Mouse (Mus musculus): ENCODE results near the gene Cap2.
A peak's percentile ranks its signal among the peaks of the same experiment; 100 is the strongest.

Gene Cap2

GRCm38 (mm10) chr13:46526645-46527044 is 25.0 kb downstream of the Cap2 start:
- DNase-seq: no peak

DNA sequence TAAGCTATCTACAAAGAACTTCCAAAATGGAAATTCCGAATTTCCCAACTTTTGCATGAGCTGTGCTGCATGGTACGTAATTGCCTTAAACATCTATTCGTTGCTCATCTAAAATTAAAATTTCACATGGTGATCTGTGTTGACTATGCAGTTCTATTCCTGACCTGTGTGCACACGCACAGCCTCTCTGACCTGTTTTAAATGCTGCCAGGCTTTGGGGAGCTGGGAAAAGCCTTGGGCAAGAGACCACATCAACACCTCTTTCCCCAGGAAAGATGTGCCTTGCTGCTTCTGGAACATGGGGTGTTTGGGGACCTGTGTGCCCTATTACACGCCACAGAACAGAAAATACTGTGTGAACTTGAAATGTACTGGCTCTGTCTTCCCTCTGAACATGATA is 25.7 kb downstream of the Cap2 start:
- DNase-seq: no peak

- DNase-seq: no peak
Observed at GRCm38 (mm10) chr13:46529037-46529436, 27.4 kb downstream of the Cap2 start.

DNA sequence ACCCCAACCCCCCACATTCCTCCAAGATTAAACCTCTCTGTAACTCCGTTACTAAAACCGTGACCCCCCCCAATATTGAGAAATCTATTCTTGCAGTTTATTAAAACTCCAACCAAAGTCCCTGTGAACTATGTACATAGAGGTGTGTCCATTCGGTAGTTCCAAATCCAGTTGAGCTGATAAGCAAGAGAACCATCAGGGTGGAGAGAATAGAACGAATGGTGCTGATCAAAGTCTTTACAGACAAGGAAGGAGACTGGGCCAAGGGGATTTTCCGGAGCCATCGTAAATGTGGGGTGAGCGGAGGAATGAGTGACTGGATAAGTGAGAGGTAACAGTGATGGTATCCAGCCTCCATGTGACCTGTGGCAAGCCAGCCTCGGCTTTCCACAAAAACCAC is 28.9 kb downstream of the Cap2 start:
- DNase-seq: no peak

GRCm38 (mm10) chr13:46531676-46532075 is 30.0 kb downstream of the Cap2 start:
- DNase-seq: no peak

DNA sequence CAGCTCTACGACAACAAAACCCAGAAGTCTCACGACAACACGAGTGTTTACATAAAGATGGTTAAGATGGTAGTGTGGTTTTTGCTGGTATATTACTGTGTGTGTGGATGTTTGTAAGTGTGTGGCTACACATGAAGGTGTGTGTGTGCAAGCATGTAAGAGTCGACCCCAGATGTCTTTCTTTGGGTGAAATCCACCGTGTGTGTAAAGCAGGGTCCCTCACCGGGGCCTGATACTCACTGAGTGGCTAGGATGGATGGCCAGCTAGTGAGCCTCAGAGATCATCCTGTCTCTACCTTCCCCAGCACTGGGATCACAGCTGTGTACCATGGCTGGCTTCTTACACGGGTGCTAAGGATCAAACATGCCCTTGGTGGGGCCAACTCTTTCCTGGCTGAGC is 30.6 kb downstream of the Cap2 start:
- no peak for DNase-seq

DNA sequence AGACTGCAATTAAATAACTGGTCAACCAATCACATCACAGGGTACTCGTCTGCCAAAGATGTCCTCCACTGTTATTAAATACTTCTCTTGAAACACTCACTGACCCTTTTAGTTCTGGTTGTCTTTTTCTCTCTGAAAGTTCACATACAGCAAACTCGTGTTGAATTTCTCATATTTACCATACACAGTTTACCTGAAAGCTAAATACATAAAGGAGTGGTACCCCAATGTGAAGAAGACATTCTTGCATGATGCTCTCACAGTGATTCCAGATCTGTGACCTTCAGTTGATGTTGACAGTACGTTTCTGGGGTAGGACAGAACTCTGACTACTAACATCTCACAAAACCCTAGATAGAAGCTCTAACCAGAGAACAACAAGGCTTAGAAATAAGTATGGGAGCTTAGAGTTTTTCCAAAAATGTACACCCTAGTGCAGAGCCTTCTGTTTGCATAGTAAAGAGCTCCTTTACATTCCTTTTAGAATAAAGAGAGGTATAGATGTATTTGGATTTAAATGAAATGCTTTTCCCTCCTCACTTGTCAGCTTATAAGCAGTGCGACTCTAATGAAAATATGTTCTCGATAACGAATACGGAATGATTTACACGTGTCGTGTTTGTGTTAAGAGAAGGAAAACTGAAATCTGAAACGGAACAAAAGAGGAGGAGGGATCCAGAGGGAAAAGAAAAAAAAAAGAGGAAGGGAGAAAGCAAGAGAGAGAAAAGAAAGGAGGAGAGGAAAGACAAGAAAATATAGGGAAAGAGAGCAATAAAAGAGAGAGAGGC is 31.9 kb downstream of the Cap2 start:
- no peak for DNase-seq

DNA sequence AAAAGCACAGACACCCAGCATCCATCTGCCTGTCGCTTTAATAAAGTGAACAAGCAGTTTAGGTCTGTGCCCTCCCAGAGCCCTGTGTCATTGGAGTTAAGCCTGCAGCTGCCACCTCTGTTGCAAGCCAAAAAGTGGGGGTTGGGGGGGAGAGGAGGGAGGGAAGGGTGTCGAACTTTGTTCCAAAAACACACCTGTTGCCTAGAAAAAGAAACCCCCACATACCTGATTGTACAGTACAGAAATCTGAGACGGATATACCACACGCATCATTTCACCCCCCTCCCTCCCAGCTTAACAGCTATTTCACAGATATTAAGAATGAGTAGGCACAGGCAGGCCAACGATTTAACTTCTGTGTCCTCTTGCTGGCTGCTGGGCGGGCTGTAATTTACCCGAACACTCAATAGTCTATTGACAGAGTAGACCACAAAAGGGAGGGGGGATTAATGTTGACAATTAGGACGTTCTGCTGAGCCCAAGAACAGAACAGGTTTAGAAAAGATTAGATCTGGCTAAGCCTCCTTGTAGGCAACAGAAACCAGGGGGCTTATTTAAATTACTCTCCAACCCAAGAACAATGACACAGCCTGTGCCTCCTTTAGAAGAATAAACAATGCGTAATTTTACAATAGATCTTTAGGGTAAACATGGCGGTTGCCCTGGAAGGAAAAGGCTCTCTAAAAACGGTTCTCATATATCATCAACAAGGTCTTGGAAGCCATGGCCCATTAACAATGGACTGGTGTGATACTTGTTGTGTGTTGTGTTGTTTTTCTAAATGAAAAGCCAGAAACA is 32.7 kb downstream of the Cap2 start:
- DNase-seq: no peak

GRCm38 (mm10) chr13:46534969-46535785 is 33.5 kb downstream of the Cap2 start:
- no peak for DNase-seq

GRCm38 (mm10) chr13:46539284-46539683 is 37.6 kb downstream of the Cap2 start:
- DNase-seq: no peak

- no peak for DNase-seq
Observed at GRCm38 (mm10) chr13:46540943-46541342, 39.3 kb downstream of the Cap2 start.

DNA sequence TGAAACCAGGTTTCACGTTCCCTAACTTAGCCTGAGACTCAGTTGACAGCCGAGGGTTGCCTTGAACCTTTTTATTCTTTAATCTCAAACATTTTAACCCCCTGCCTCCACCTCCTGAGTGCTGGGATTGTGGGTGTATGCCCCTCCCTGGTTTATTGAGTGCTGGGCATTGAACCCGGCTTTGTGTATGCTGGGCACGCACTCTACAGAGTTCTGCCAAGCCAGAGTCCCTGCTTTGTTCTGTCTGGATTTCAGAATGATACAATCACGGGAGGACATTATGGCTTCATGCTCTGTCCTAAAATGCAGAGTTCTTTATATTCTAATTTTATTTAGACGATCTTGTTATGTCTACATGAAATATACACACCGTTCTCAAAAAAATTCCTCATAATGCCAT is 41.1 kb downstream of the Cap2 start:
- DNase-seq: no peak

DNA sequence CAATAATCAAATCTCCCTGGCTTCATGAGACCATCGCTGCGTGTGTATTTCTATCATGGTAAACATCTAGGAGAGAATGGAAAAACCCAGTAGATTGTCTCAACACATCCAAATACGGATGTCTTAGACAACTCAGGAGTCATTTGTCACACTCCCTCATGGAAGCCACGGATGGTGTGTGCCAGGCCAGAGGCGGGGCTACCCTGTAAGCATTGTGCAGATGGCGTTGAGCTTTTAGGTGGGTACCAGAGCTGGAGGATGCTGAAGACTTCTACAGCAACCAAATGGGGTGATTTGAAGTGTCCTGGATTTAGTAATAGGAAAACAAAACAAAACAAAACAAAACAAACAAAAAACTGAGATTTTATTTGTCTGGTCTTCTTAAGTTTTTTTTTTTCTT is 43.0 kb downstream of the Cap2 start:
- no peak for DNase-seq

- no peak for DNase-seq
Observed at GRCm38 (mm10) chr13:46545081-46545480, 43.4 kb downstream of the Cap2 start.

GRCm38 (mm10) chr13:46546846-46547245 is 45.2 kb downstream of the Cap2 start:
- no peak for DNase-seq

DNA sequence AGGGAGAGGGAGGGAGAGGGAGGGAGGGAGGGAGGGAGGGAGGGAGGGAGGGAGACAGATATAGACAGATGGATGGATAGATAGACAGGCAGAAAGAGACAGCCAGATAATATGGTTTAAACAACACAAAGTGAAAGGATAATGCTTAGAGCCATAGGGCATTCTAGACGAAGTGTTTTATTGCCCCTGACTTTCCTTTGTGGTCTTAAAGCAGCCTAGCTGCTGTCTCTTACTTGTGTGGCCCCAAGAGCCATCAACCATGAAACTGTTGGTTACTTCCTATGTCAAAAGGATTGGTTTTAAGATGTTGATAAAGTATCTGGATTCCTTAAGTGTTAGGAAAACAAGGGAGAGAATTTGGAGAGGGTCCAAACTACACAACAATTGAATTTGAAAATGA is 45.6 kb downstream of the Cap2 start:
- DNase-seq: no peak

DNA sequence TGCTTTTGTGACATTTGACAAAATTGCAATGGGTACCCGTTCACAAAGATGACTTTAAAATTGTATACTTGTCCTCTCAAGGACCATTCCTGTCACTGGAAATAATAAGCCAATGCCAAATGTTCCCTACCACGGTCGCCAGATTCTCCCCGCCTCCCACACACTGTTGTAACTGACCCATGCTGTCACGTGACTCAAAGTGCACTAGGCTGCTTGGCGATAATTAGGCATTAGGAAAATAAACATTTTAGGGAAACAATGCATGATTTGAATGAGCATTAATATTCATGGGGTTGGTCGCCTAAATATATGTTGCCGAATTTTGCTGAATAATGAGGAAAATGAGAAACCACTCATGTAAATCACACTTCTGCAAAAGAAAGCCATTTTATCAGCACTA is 46.5 kb downstream of the Cap2 start:
- peak; percentile 5 to 8 for DNase-seq

- DNase-seq: no peak
Observed at GRCm38 (mm10) chr13:46548600-46549179, 47.0 kb downstream of the Cap2 start.

DNA sequence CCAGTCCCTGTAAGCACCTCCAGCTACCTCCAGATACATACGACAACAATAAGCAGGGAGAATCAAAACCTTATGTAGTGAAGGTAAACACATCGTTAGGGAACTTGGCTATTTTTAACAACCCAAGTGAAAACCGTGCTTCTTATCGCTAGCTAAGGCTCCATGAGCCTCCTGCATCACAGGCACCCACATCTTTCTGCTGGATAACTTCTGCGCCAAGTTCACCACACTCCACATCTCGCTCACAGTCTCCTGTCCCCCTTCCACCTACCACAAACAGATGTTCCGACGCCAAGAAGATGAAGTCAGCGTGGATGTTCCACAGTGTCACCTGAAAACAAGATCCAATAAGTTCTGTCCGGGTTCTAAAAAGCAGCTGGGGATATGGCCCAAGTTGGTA is 49.0 kb downstream of the Cap2 start:
- no peak for DNase-seq

GRCm38 (mm10) chr13:46554736-46555135 is 53.1 kb downstream of the Cap2 start:
- DNase-seq: no peak

DNA sequence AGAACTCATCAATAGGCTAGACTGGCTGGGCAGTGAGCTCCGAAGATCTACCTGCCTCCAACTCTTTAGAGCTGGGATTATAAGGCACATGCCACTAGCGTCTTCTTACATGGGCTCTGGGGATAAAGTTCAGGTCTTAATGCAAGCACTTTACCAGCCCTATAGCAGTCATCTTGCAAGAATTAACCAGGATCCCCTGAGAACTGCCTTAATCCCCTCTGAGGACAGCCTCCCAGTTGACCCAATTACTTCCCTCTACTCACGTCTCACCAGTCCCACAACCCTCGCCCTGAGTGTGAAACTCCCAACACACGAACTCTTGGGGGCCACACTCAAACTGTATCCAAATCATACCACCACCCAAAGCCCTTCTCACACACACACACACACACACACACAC is 64.3 kb downstream of the Cap2 start:
- DNase-seq: no peak

GRCm38 (mm10) chr13:46569469-46569868 is 67.8 kb downstream of the Cap2 start:
- DNase-seq: no peak

DNA sequence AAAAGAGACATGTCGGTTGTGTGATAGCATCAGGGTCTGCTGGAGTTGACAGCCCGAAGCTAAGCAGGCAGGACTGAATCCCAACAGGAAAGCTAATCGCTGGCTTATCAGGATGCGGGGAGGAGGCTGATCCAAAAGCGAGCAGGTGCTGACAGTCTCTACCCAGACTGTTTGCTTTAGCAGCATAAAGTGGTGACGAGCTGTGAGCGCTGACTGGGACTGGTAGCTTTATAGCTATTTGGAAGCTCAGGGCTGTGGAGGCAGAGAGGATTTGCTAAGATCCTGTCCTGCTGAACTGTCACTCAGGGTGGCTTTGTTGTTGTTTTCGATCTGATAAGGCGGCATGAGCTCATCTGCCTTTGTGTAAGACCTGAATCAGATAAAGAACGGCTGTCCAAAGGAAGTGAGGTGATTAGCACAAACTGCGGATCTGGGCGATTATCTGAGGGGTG is 69.5 kb downstream of the Cap2 start:
- no peak for DNase-seq
